ENCODE assay signal across 8 mouse cellular contexts in the genomic region with DNA sequence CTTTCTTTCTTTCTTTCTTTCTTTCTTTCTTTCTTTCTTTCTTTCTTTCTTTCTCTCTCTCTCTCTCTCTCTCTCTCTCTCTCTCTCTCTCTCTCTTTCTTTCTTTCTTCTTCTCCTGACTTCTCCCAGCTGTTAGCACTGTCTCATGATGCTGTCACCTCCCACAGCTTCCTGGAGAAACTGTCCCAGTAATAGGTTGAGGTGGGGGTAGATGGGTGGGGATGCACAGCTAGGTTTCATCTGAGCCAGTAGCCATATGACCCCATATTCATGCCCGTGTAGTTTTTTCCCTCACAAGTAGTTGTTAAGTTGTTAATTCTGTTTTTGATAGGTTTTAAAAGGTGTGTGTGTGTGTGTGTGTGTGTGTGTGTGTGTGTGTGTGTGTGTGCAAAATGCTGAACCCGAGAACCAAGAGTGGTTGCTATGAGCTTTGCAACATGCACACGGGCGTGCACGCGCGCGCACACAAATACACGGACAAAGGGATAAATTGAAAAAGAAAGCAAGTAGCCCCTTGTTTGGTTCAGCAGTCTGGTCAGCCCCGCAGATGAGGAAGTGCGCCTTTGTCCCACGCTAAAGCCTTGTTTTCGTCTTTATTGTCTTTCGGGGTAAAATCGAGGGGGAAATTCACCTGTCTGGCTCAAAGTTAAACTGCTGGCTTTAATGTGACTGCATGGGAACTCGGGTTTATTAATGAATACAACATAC.
DNase-seq lines count a peak whose midpoint lies in the region; ATAC-seq and TF ChIP-seq lines count a peak whose summit lies in the region.

No protein-coding gene starts in this region.

- no peak for TF ChIP-seq POLR2A in kidney, adult 2 months (IDR thresholded peaks at IDR 0.05; ENCODE audit: low read depth, low read length)

- peak; percentile 70 for ATAC-seq in forebrain, embryonic 11.5 days (replicated peaks; ENCODE audit: low FRiP score)
- ATAC-seq in midbrain, embryonic 12.5 days (ENCODE audit: low FRiP score, low read depth), result peak; percentile 62
- no peak for ATAC-seq in inflammation-experienced regulatory T-cells, adult 6 months

- H3K27me3 ChIP-seq in kidney, adult 2 months (replicated peaks; ENCODE audit: control insufficient read depth, insufficient read depth, low read length), result no peaks in the 10 kb centered on the region
- H3K27me3 ChIP-seq in forebrain, embryonic 11.5 days (ENCODE audit: control insufficient read depth, insufficient read depth, low read length), result peaks cover 23% of the 10 kb centered on the region
- H3K27me3 ChIP-seq in midbrain, embryonic 12.5 days, result peaks cover 47% of the 10 kb centered on the region

- no peaks in the 10 kb centered on the region for H3K9me3 ChIP-seq in forebrain, embryonic 11.5 days (ENCODE audit: control insufficient read depth, low read length)
- H3K9me3 ChIP-seq in midbrain, embryonic 12.5 days, result no peaks in the 10 kb centered on the region

- peak overlapping the region; percentile 56 for H3K9ac ChIP-seq in forebrain, embryonic 11.5 days (ENCODE audit: low read length)
- peak overlapping the region; percentile 29 for H3K9ac ChIP-seq in midbrain, embryonic 12.5 days (replicated peaks)

- 15% methylated on average over 16 of the region's 16 CpGs for WGBS in kidney, adult 2 months
- under 1% methylated on average over 16 of the region's 16 CpGs for WGBS in forebrain, embryonic 11.5 days
- under 1% methylated on average over 16 of the region's 16 CpGs for WGBS in midbrain, embryonic 12.5 days

- H3K4me3 ChIP-seq in kidney, adult 2 months (ENCODE audit: insufficient read depth, low read depth, low read length), result 0 out of 2 replicates have a peak overlapping the region, but pooled peaks have one; percentile 7
- peak overlapping the region; percentile 17 for H3K4me3 ChIP-seq in forebrain, embryonic 11.5 days (ENCODE audit: low read depth, low read length)
- peak overlapping the region; percentile 26 for H3K4me3 ChIP-seq in midbrain, embryonic 12.5 days

- 0 out of 2 replicates have a peak, but pooled peaks cover 4% of the 10 kb centered on the region for H3K4me1 ChIP-seq in kidney, adult 2 months (ENCODE audit: control insufficient read depth, insufficient read depth, low read length)
- H3K4me1 ChIP-seq in forebrain, embryonic 11.5 days (replicated peaks; ENCODE audit: control insufficient read depth, insufficient read depth, low read length), result no peaks in the 10 kb centered on the region; the same call in 1 of the 2 replicates
- peaks cover 16% of the 10 kb centered on the region; the same call in 1 of the 2 replicates for H3K4me1 ChIP-seq in midbrain, embryonic 12.5 days

- peak overlapping the region; percentile 50 for H3K4me2 ChIP-seq in forebrain, embryonic 11.5 days (ENCODE audit: low read depth, low read length, severe bottlenecking)
- H3K4me2 ChIP-seq in midbrain, embryonic 12.5 days (replicated peaks), result peak overlapping the region; percentile 49

- no peak for TF ChIP-seq CTCF in kidney, adult 2 months (conservative IDR thresholded peaks at IDR 0.05; ENCODE audit: insufficient read depth, insufficient read length, low read depth, low read length)

- H3K36me3 ChIP-seq in kidney, adult 2 months (ENCODE audit: control insufficient read depth, insufficient read depth, low read length), result no peaks in the 10 kb centered on the region
- no peaks in the 10 kb centered on the region for H3K36me3 ChIP-seq in forebrain, embryonic 11.5 days (ENCODE audit: control insufficient read depth, insufficient read depth, low read length)
- H3K36me3 ChIP-seq in midbrain, embryonic 12.5 days, result no peaks in the 10 kb centered on the region

- no peak overlapping the region for H3K27ac ChIP-seq in kidney, adult 2 months (ENCODE audit: insufficient read depth, low read depth, low read length)
- peak overlapping the region; percentile 2 for H3K27ac ChIP-seq in forebrain, embryonic 11.5 days (ENCODE audit: low read depth, low read length)
- peak overlapping the region; percentile 89 for H3K27ac ChIP-seq in midbrain, embryonic 12.5 days (replicated peaks)

- DNase-seq in kidney, adult 2 months, result peak; percentile 19
- DNase-seq in kidney, adult 8-10 months, result no peak
- DNase-seq in ZHBTc4 (ENCODE audit: low read depth, low spot score), result peak; percentile 26
- peak; percentile 74 for DNase-seq in forebrain, embryonic 11.5 days (ENCODE audit: low spot score)
- DNase-seq in kidney, postnatal 10 days, result peak; percentile 47
- no peak for DNase-seq in frontal cortex, postnatal 14 days (ENCODE audit: low spot score in 2 of 2)

Comparison
In these comparisons a context has a peak if more than half of its experiments do, and no peak if none do; other contexts are left out.
1. DNase-seq: peak in kidney, adult 2 months (single experiment), ZHBTc4 (single experiment), forebrain, embryonic 11.5 days (single experiment) and kidney, postnatal 10 days (single experiment); none in kidney, adult 8-10 months (0 of 2) and frontal cortex, postnatal 14 days (0 of 2).
2. Peak in every context shown above with its lines, with median percentiles within 50 percentile points of each other: H3K4me3 ChIP-seq.